9 mouse cellular contexts compared by ENCODE assay signal in genomic region chr7:110727049-110727448, GRCm38 (mm10). TPM values are rescaled to one million over a fixed set of nuclear protein-coding genes. Genes with fewer than 3 reads are reported as not detected.
DNase-seq lines count a peak whose midpoint lies in the region; ATAC-seq lines count a peak whose summit lies in the region.
"Had no signal": no experiment of that assay in that cellular context is flagged by ENCODE, and none has a peak within 500 bp of the region (broad histone marks: within the 10 kb centered on the region; RNA-seq: fewer than 3 reads in every experiment).

No protein-coding gene starts in this region.

- peak; percentile 32 to 53 for DNase-seq in gastrocnemius, postnatal 4 days (ENCODE audit: low spot score in 2 of 2)
- DNase-seq in gastrocnemius, postnatal 14 days: no peak
- DNase-seq in MEL-GATA-1-ER (ENCODE audit: extremely low read depth, low read depth): peak; percentile 54
- DNase-seq in cerebellum, postnatal 25 days: peak; percentile 28 to 70
- DNase-seq in left cerebral cortex, adult 18-20 months (ENCODE audit: low spot score in 2 of 2): peak; percentile 43 to 45
- peak; percentile 55 for DNase-seq in midbrain, embryonic 10.5 days (ENCODE audit: low spot score)
- peak; percentile 51 to 67 for DNase-seq in spleen, postnatal 36 days (ENCODE audit: low spot score in 2 of 2)

- 39% methylated on average over 2 of the region's 2 CpGs for WGBS in hindbrain, embryonic 12.5 days
- 38% methylated on average over 2 of the region's 2 CpGs for WGBS in midbrain, embryonic 10.5 days

- no peak overlapping the region for H3K9ac ChIP-seq in hindbrain, embryonic 12.5 days
- H3K9ac ChIP-seq: limb, embryonic 15.5 days had no signal

- no peaks in the 10 kb centered on the region for H3K27me3 ChIP-seq in hindbrain, embryonic 12.5 days
- H3K27me3 ChIP-seq in midbrain, embryonic 10.5 days (ENCODE audit: low read depth, poor library complexity, severe bottlenecking): no peaks in the 10 kb centered on the region
- H3K27me3 ChIP-seq: limb, embryonic 15.5 days had no signal

- H3K27ac ChIP-seq in hindbrain, embryonic 12.5 days: no peak overlapping the region
- H3K27ac ChIP-seq in midbrain, embryonic 10.5 days (replicated peaks): no peak overlapping the region
- H3K27ac ChIP-seq: limb, embryonic 15.5 days had no signal

- intact Hi-C loops in gastrocnemius, postnatal 14 days (cut with DNase I; ENCODE audit: low total_unique reads): loop anchor here (5.0 kb wide), 1 partner anchor 290 kb away; no protein-coding TSS in a partner anchor

- no peaks in the 10 kb centered on the region for H3K36me3 ChIP-seq in hindbrain, embryonic 12.5 days
- H3K36me3 ChIP-seq in midbrain, embryonic 10.5 days: no peaks in the 10 kb centered on the region
- H3K36me3 ChIP-seq: limb, embryonic 15.5 days had no signal

- no peaks in the 10 kb centered on the region for H3K9me3 ChIP-seq in hindbrain, embryonic 12.5 days (replicated peaks)
- no peaks in the 10 kb centered on the region for H3K9me3 ChIP-seq in midbrain, embryonic 10.5 days (replicated peaks)
- H3K9me3 ChIP-seq: limb, embryonic 15.5 days had no signal

- H3K4me1 ChIP-seq in hindbrain, embryonic 12.5 days: peaks cover 14% of the 10 kb centered on the region
- peaks cover 30% of the 10 kb centered on the region for H3K4me1 ChIP-seq in midbrain, embryonic 10.5 days
- H3K4me1 ChIP-seq: limb, embryonic 15.5 days had no signal

- H3K4me3 ChIP-seq in hindbrain, embryonic 12.5 days: no peak overlapping the region
- H3K4me3 ChIP-seq in midbrain, embryonic 10.5 days: no peak overlapping the region
- H3K4me3 ChIP-seq: limb, embryonic 15.5 days had no signal

- ATAC-seq in hindbrain, embryonic 12.5 days (ENCODE audit: low FRiP score): peak; percentile 52; the same call in 1 of the 2 replicates

- no peak overlapping the region for H3K4me2 ChIP-seq in hindbrain, embryonic 12.5 days (replicated peaks)
- H3K4me2 ChIP-seq: limb, embryonic 15.5 days had no signal

RNA-seq across cellular contexts. Expression of gene Ampd3, which starts 41.0 kb away (rescaled TPM):
- 1 to 10 TPM; 8.7 to 8.8 TPM for total RNA-seq in gastrocnemius, postnatal 4 days (2021)
- total RNA-seq in gastrocnemius, postnatal 14 days (2021): 1 to 10 TPM; 6.6 to 7.7 TPM
- polyA plus RNA-seq in hindbrain, embryonic 12.5 days (2016; fragmentation: Nextera tagmentation; extraction: Ambion mirVana): 4.0 TPM in 2 replicates
- 10 to 100 TPM; 21.3 to 23.5 TPM for total RNA-seq in left cerebral cortex, adult 18-20 months (2021)
- 0.81 and 0.95 TPM in 2 replicates for polyA plus RNA-seq in midbrain, embryonic 10.5 days (2016; fragmentation: Nextera tagmentation; extraction: Ambion mirVana)
